20 mouse cellular contexts compared by ENCODE assay signal in genomic region chr9:50816512-50816911, GRCm38 (mm10). TPM values are rescaled to one million over a fixed set of nuclear protein-coding genes. Genes with fewer than 3 reads are reported as not detected.
DNase-seq lines count a peak whose midpoint lies in the region; ATAC-seq lines count a peak whose summit lies in the region.
"Had no signal": no experiment of that assay in that cellular context is flagged by ENCODE, and none has a peak within 500 bp of the region (broad histone marks: within the 10 kb centered on the region; RNA-seq: fewer than 3 reads in every experiment).

No protein-coding gene starts in this region.

- peak; percentile 90 for ATAC-seq in erythroblast, adult 5-6 weeks (replicated peaks; ENCODE audit: low FRiP score, poor library complexity, severe bottlenecking)
- peak; percentile 89 for ATAC-seq in liver, embryonic 12.5 days
- ATAC-seq in liver, embryonic 16.5 days (ENCODE audit: low read depth), result peak; percentile 90
- ATAC-seq: forebrain, embryonic 14.5 days had no signal

- H3K4me1 ChIP-seq in liver, embryonic 12.5 days, result peaks cover 72% of the 10 kb centered on the region
- H3K4me1 ChIP-seq in liver, embryonic 16.5 days (ENCODE audit: control insufficient read depth, low read depth, low read length), result peaks cover 45% of the 10 kb centered on the region
- H3K4me1 ChIP-seq: embryonic facial prominence, embryonic 13.5 days; forebrain, embryonic 10.5 days; hindbrain, embryonic 15.5 days had no signal

- 0 out of 2 replicates have a peak, but pooled peaks cover 7% of the 10 kb centered on the region for H3K9me3 ChIP-seq in liver, embryonic 12.5 days (replicated peaks)
- H3K9me3 ChIP-seq in liver, embryonic 16.5 days (replicated peaks; ENCODE audit: control insufficient read depth, low read length), result no peaks in the 10 kb centered on the region
- H3K9me3 ChIP-seq: embryonic facial prominence, embryonic 13.5 days; heart, embryonic 13.5 days; hindbrain, embryonic 15.5 days had no signal

- no peak overlapping the region for H3K4me3 ChIP-seq in liver, embryonic 12.5 days
- H3K4me3 ChIP-seq in liver, embryonic 16.5 days (ENCODE audit: low read depth, low read length), result no peak overlapping the region
- H3K4me3 ChIP-seq: embryonic facial prominence, embryonic 13.5 days; forebrain, embryonic 10.5 days; heart, embryonic 13.5 days; hindbrain, embryonic 15.5 days had no signal

- H3K27me3 ChIP-seq in liver, embryonic 12.5 days (replicated peaks), result no peaks in the 10 kb centered on the region
- H3K27me3 ChIP-seq in liver, embryonic 16.5 days (ENCODE audit: control insufficient read depth, insufficient read depth, low read depth, low read length), result no peaks in the 10 kb centered on the region
- H3K27me3 ChIP-seq: embryonic facial prominence, embryonic 13.5 days; heart, embryonic 13.5 days; hindbrain, embryonic 15.5 days had no signal

- H3K36me3 ChIP-seq in liver, embryonic 12.5 days, result peaks cover 62% of the 10 kb centered on the region
- H3K36me3 ChIP-seq in liver, embryonic 16.5 days (ENCODE audit: control insufficient read depth, insufficient read depth), result peaks cover 12% of the 10 kb centered on the region

- 55% methylated on average over 1 of the region's 1 CpGs for WGBS in liver, embryonic 12.5 days (ENCODE audit: insufficient replicate concordance)
- WGBS in liver, embryonic 16.5 days (ENCODE audit: insufficient replicate concordance), result 53% methylated on average over 1 of the region's 1 CpGs

- H3K27ac ChIP-seq in liver, embryonic 12.5 days, result peak overlapping the region; percentile 76
- peak overlapping the region; percentile 87 for H3K27ac ChIP-seq in liver, embryonic 16.5 days (ENCODE audit: low read length)
- H3K27ac ChIP-seq: embryonic facial prominence, embryonic 13.5 days; forebrain, embryonic 10.5 days; heart, embryonic 13.5 days; hindbrain, embryonic 15.5 days had no signal

- DNase-seq in c-Kit-positive CD71-positive TER-119-positive erythroid progenitor cells, embryonic 14.5 days (ENCODE audit: low spot score), result peak; percentile 45
- no peak for DNase-seq in cerebellum, adult 8-10 months
- no peak for DNase-seq in frontal cortex, postnatal 36 days (ENCODE audit: low spot score in 2 of 2)
- DNase-seq in lung, adult 18-20 months, result no peak
- no peak for DNase-seq in ovary, postnatal 36 days (ENCODE audit: low spot score)
- DNase-seq: adrenal gland, adult 8-10 months; adrenal gland, postnatal 36 days; cerebellum, adult 11 months; cerebellum, adult 9-10 months; cerebellum, postnatal 25 days; gastrocnemius, postnatal 10 days; heart, postnatal 36 days had no signal

- H3K9ac ChIP-seq in liver, embryonic 12.5 days, result no peak overlapping the region
- H3K9ac ChIP-seq in liver, embryonic 16.5 days (ENCODE audit: low read depth, low read length), result no peak overlapping the region; the same call in 1 of the 2 replicates
- H3K9ac ChIP-seq: embryonic facial prominence, embryonic 13.5 days; heart, embryonic 13.5 days; hindbrain, embryonic 15.5 days had no signal

- H3K4me2 ChIP-seq in liver, embryonic 12.5 days, result no peak overlapping the region
- H3K4me2 ChIP-seq in liver, embryonic 16.5 days (ENCODE audit: low read depth, low read length), result no peak overlapping the region; the same call in 1 of the 2 replicates
- H3K4me2 ChIP-seq: embryonic facial prominence, embryonic 13.5 days; heart, embryonic 13.5 days; hindbrain, embryonic 15.5 days had no signal

RNA-seq across cellular contexts. Expression of gene Ppp2r1b, which starts 28.6 kb away (rescaled TPM):
- 43.5 and 61.5 TPM in 2 replicates for total RNA-seq in erythroblast, adult 5-6 weeks (2015; ENCODE audit: low replicate concordance)
- 71.8 and 77.1 TPM in 2 replicates for total RNA-seq in erythroblast, adult 5-6 weeks (2017; ENCODE audit: low replicate concordance)
- 131 and 137 TPM in 2 replicates for polyA plus RNA-seq in liver, embryonic 12.5 days (2016; fragmentation: Nextera tagmentation; extraction: Ambion mirVana)
- polyA plus RNA-seq in liver, embryonic 16.5 days (2015; fragmentation: Nextera tagmentation; extraction: Ambion mirVana), result 59.4 and 63.0 TPM in 2 replicates

RNA-seq across cellular contexts. Expression of gene 1110032A03Rik, which starts 41.2 kb away (rescaled TPM):
- 30.6 and 50.6 TPM in 2 replicates for total RNA-seq in erythroblast, adult 5-6 weeks (2015; ENCODE audit: low replicate concordance)
- total RNA-seq in erythroblast, adult 5-6 weeks (2017; ENCODE audit: low replicate concordance), result 38.8 and 44.6 TPM in 2 replicates
- 14.5 and 15.1 TPM in 2 replicates for polyA plus RNA-seq in liver, embryonic 12.5 days (2016; fragmentation: Nextera tagmentation; extraction: Ambion mirVana)
- polyA plus RNA-seq in liver, embryonic 16.5 days (2015; fragmentation: Nextera tagmentation; extraction: Ambion mirVana), result 19.6 and 22.6 TPM in 2 replicates

RNA-seq across cellular contexts. Expression of gene Alg9, which starts 41.7 kb away (rescaled TPM):
- 46.1 and 60.4 TPM in 2 replicates for total RNA-seq in erythroblast, adult 5-6 weeks (2015; ENCODE audit: low replicate concordance)
- 18.0 and 28.7 TPM in 2 replicates for total RNA-seq in erythroblast, adult 5-6 weeks (2017; ENCODE audit: low replicate concordance)
- polyA plus RNA-seq in liver, embryonic 12.5 days (2016; fragmentation: Nextera tagmentation; extraction: Ambion mirVana), result 20.9 and 23.1 TPM in 2 replicates
- 12.6 and 13.2 TPM in 2 replicates for polyA plus RNA-seq in liver, embryonic 16.5 days (2015; fragmentation: Nextera tagmentation; extraction: Ambion mirVana)

RNA-seq across cellular contexts. Expression of gene Fdxacb1, which starts 48.5 kb away (rescaled TPM):
- total RNA-seq in erythroblast, adult 5-6 weeks (2015; ENCODE audit: low replicate concordance), result 2.5 and 5.8 TPM in 2 replicates
- 2.2 and 3.5 TPM in 2 replicates for total RNA-seq in erythroblast, adult 5-6 weeks (2017; ENCODE audit: low replicate concordance)
- 11.5 and 13.7 TPM in 2 replicates for polyA plus RNA-seq in liver, embryonic 12.5 days (2016; fragmentation: Nextera tagmentation; extraction: Ambion mirVana)
- polyA plus RNA-seq in liver, embryonic 16.5 days (2015; fragmentation: Nextera tagmentation; extraction: Ambion mirVana), result 7.8 and 7.9 TPM in 2 replicates
